In the genomic region with DNA sequence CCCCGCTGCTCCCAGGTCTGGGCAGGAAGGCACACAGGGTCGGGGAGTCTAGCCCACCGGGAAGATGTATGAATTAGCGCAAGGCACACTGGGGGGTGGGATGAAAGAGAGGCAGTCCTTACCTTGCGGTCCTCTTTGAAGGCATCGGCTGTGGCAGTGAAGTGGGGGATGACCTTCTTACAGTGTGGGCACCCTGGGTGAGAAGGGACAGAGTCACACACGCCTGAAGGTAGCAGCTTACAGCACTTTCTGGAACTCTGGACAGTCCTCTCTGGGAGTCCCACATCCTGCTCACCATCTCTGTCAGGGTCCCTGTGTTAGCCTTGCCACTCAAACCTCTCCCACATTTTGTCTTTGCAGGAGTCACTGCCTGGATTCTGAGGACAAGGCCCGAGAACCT, we compare ENCODE assay signal across 18 mouse cellular contexts. TPM values are rescaled to one million over a fixed set of nuclear protein-coding genes. Genes with fewer than 3 reads are reported as not detected.
DNase-seq lines count a peak whose midpoint lies in the region; ATAC-seq lines count a peak whose summit lies in the region.
"Had no signal": no experiment of that assay in that cellular context is flagged by ENCODE, and none has a peak within 500 bp of the region (broad histone marks: within the 10 kb centered on the region; RNA-seq: fewer than 3 reads in every experiment).

No protein-coding gene starts in this region.

- H3K4me3 ChIP-seq in heart, embryonic 10.5 days = no peak overlapping the region
- no peak overlapping the region for H3K4me3 ChIP-seq in heart, embryonic 12.5 days

- intact Hi-C loops in heart, postnatal 25 days (cut with DNase I) = no loop called here

- no peaks in the 10 kb centered on the region for H3K27me3 ChIP-seq in heart, embryonic 10.5 days (ENCODE audit: insufficient read depth, poor library complexity, severe bottlenecking)
- H3K27me3 ChIP-seq in heart, embryonic 12.5 days (replicated peaks) = no peaks in the 10 kb centered on the region
- H3K27me3 ChIP-seq: Patski had no signal

- peak; percentile 85 for DNase-seq in heart, adult 11 months
- no peak for DNase-seq in heart, postnatal 25 days (ENCODE audit: low spot score)
- DNase-seq in heart, embryonic 10.5 days (ENCODE audit: low spot score) = peak; percentile 68
- DNase-seq: adrenal gland, adult 2 months; adrenal gland, adult 8-10 months; adrenal gland, postnatal 10 days; adrenal gland, postnatal 14 days; adrenal gland, postnatal 25 days; adrenal gland, postnatal 36 days; B cell, adult 2 months; cerebellum, adult 11 months; cerebellum, adult 11-12 months; cerebellum, adult 18-20 months had no signal

- no peak overlapping the region for H3K27ac ChIP-seq in heart, embryonic 10.5 days
- no peak overlapping the region for H3K27ac ChIP-seq in heart, embryonic 12.5 days (ENCODE audit: poor library complexity, severe bottlenecking)

- no peaks in the 10 kb centered on the region for H3K4me1 ChIP-seq in heart, embryonic 10.5 days
- H3K4me1 ChIP-seq in heart, embryonic 12.5 days (replicated peaks) = no peaks in the 10 kb centered on the region

- 87% methylated on average over 8 of the region's 8 CpGs for WGBS in heart, embryonic 10.5 days
- WGBS in heart, embryonic 12.5 days = 86% methylated on average over 8 of the region's 8 CpGs

- H3K9me3 ChIP-seq in heart, embryonic 10.5 days = no peaks in the 10 kb centered on the region
- H3K9me3 ChIP-seq in heart, embryonic 12.5 days (replicated peaks) = no peaks in the 10 kb centered on the region
- H3K9me3 ChIP-seq: G1E had no signal

- ATAC-seq in heart, embryonic 12.5 days (ENCODE audit: insufficient number of reproducible peaks, low FRiP score) = no peak
- ATAC-seq: activated CD4-positive, CD25-positive, alpha-beta regulatory T cell, adult 4 months; CD4-positive, CD25-positive, alpha-beta regulatory T cell, adult 4 months; Patski had no signal

- H3K9ac ChIP-seq in heart, embryonic 12.5 days = no peak overlapping the region

- H3K4me2 ChIP-seq in heart, embryonic 12.5 days = no peak overlapping the region

- peaks cover 53% of the 10 kb centered on the region for H3K36me3 ChIP-seq in heart, embryonic 10.5 days
- H3K36me3 ChIP-seq in heart, embryonic 12.5 days = peaks cover 63% of the 10 kb centered on the region
- H3K36me3 ChIP-seq: G1E had no signal

RNA-seq across cellular contexts. Expression of a gene that starts 40.2 kb away (rescaled TPM):
- 10 to 100 TPM; 10.1 to 10.7 TPM for total RNA-seq in heart, postnatal 25 days (2021)
- 31.2 and 32.8 TPM in 2 replicates for polyA plus RNA-seq in heart, embryonic 10.5 days (2016; fragmentation: Nextera tagmentation; extraction: Ambion mirVana)
- polyA plus RNA-seq in heart, embryonic 12.5 days (2016; fragmentation: Nextera tagmentation; extraction: Ambion mirVana) = 32.8 and 33.7 TPM in 2 replicates
